Mouse (Mus musculus): ENCODE measurements around the gene Gls. TPM values are rescaled to one million over a fixed set of nuclear protein-coding genes. Genes with fewer than 3 reads are reported as not detected.
A peak's percentile ranks its signal among the peaks of the same experiment; 100 is the strongest.

The Gls gene
- polyA plus RNA-seq (2014; fragmentation: Nextera tagmentation; extraction: Ambion mirVana), result 44.1 and 51.9 TPM in 2 replicates

DNA sequence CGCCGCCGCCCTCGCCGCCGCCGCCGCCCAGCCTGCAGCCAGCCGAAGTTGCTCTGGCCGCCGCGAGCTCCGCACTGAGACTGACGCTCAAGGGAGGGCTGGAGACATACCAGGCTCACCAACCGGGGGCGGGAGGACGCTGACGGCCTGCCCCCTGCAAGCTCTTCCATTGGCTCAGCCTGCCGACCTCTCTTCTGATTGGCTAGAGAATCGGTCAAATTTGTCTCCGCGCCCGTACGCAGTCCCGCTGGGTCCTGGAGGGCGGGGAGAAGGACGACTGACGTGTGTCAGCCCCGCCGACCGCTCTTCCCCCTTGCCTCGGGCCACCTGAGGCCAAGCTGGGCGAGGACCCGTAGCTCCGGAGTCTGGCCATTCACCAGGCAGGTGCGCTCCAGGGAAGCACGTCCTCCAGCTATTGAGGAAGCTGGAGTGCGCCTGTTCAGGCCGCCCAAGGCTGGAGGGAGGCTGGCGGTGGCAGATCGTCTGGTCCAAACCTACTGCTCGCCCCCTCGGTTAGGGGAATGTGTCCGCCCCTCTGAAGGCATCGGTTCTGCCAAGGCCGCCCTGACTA, at the start of gene Gls:
TSS of gene Gls (minus strand) at position 90 of the 571 bp plus-strand sequence.
- Histone ChIP-seq H3K27me3 (replicated peaks; ENCODE audit: control insufficient read depth, insufficient read depth, low read length) (no peaks in the 10 kb centered on the region), H3K4me3 (ENCODE audit: low read depth, low read length) (peak within 1 kb of the TSS; percentile 61), H3K4me1 (replicated peaks; ENCODE audit: control insufficient read depth, insufficient read depth, low read length) (peaks cover 12% of the 10 kb centered on the region), H3K36me3 (ENCODE audit: control insufficient read depth, insufficient read depth, low read length) (no peaks in the 10 kb centered on the region), H3K9me3 (ENCODE audit: control insufficient read depth, low read length) (no peaks in the 10 kb centered on the region), H3K9ac (ENCODE audit: low read length) (peak within 1 kb of the TSS; percentile 86), H3K27ac (ENCODE audit: low read depth) (peak within 1 kb of the TSS; percentile 94), H3K4me2 (ENCODE audit: low read length) (peak within 1 kb of the TSS; percentile 75)
- WGBS, result 1% methylated on average over 45 of the region's 46 CpGs
- peak; percentile 100 for ATAC-seq (replicated peaks; ENCODE audit: low FRiP score, low TSS enrichment, low read depth)
- DNase-seq (ENCODE audit: low spot score), result peak; percentile 97

DNA sequence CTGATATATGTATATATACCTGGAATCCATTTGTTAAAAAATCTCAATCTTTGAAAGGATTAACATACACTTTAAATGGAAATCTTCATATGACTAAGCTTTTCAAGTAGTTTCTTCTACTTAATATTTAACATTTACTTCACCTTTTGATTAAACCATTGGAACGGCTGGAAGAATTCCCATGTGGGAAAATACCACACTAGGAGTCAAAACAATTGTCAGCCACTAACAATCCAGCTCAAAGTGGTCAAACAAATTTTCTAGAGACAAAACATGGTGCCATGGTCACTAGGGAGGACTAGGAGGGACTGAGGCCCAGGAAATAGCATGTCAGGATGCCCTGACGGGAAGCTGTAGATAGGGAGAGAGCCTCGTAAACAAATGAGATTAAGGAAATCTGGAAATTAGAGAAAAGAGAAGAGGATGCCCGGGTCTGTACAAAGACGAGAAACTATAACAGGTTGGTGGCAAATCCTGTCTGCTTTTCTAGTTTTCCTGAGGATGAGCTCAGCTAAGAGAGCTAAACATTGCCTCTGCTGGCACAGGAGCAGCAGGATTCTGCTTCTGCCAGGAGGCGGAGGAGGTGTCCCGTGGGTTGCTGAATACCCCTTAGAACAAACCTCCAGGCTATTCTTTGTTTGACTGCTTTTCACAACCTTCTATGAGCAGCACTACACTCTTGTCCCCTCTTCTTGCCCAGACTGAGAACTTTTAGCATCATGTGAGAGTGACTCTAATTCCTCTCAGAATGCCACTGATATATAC, 47.0 kb upstream of the Gls start:
- no peak overlapping the region for H3K4me3 ChIP-seq (ENCODE audit: low read depth, low read length)
- H3K9me3 ChIP-seq (ENCODE audit: control insufficient read depth, low read length), result no peaks in the 10 kb centered on the region
- ATAC-seq (replicated peaks; ENCODE audit: low FRiP score, low TSS enrichment, low read depth) (no peak), DNase-seq (ENCODE audit: low spot score) (no peak)
- no peak overlapping the region for H3K27ac ChIP-seq (ENCODE audit: low read depth)
- no peaks in the 10 kb centered on the region for H3K27me3 ChIP-seq (replicated peaks; ENCODE audit: control insufficient read depth, insufficient read depth, low read length)
- no peaks in the 10 kb centered on the region for H3K4me1 ChIP-seq (replicated peaks; ENCODE audit: control insufficient read depth, insufficient read depth, low read length)
- no peak overlapping the region for H3K4me2 ChIP-seq (ENCODE audit: low read length)
- WGBS, result 67% methylated on average over 7 of the region's 7 CpGs
- no peak overlapping the region for H3K9ac ChIP-seq (ENCODE audit: low read length)
- no peaks in the 10 kb centered on the region for H3K36me3 ChIP-seq (ENCODE audit: control insufficient read depth, insufficient read depth, low read length)

DNA sequence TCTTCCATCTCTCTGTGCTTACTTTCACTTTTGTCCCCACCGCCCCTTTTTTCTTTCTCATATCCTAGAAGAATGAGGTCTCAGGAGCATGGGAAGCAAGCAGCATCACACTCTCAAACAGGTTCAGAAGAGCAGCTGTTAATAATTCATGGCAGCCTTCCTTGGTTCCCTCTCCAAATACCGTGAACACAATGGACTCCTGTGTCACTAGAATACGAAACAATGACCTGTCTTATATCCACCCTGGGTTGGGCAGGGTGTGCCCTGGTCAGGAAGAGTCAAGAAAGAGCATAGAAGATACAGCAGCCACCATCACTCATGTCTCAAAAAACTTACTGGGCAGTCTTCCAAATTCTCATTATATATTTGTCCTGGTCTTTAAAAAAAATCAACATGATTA, 46.3 kb upstream of the Gls start:
- ATAC-seq (replicated peaks; ENCODE audit: low FRiP score, low TSS enrichment, low read depth) (no peak; the same call in 1 of the 2 replicates), DNase-seq (ENCODE audit: low spot score) (no peak)
- Histone ChIP-seq H3K4me3 (ENCODE audit: low read depth, low read length) (no peak overlapping the region), H3K27ac (ENCODE audit: low read depth) (no peak overlapping the region), H3K9me3 (ENCODE audit: control insufficient read depth, low read length) (no peaks in the 10 kb centered on the region), H3K9ac (ENCODE audit: low read length) (no peak overlapping the region), H3K27me3 (replicated peaks; ENCODE audit: control insufficient read depth, insufficient read depth, low read length) (no peaks in the 10 kb centered on the region), H3K4me1 (replicated peaks; ENCODE audit: control insufficient read depth, insufficient read depth, low read length) (no peaks in the 10 kb centered on the region), H3K36me3 (ENCODE audit: control insufficient read depth, insufficient read depth, low read length) (no peaks in the 10 kb centered on the region), H3K4me2 (ENCODE audit: low read length) (no peak overlapping the region)
- 51% methylated on average over 3 of the region's 3 CpGs for WGBS

DNA sequence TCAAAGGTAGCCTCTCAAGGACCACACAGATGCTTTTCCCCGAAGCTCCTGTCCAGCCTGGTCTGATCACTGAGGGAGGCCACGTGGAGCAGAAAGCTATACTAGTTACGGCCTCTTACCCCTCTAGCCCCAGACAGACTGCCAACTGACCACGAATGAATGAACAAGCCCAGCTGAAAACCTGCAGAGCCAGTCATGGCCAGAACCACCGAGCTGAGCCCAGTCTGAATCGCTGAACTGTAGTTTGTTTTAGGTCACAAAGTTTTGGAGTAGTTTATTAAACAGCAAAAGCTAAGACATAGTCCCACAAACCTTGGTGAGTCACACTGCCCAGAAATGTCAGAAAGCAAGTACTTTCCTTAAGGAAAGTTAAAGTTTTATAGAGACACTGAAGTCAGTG, 45.0 kb upstream of the Gls start:
- H3K27ac ChIP-seq (ENCODE audit: low read depth), result no peak overlapping the region

DNA sequence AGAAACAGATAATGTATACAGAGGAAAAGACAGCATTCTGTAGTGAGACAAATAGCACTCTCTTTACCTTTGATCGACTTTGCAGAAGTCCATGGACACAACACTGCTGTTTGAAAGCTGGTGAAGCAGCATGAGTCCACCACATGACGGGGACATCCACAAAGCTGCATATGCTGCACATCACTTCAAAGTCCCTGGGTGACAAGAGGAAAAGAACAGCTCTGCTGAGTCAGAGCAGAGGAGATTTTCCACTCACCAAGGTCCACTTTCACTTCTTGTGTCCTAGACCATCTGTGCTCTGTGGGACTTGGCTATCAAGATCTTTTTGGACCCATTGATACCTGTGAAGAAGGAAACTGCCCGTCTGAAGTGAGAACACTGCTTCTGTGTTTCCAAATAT, 41.2 kb upstream of the Gls start:
- H3K27ac ChIP-seq (ENCODE audit: low read depth), result no peak overlapping the region
- no peaks in the 10 kb centered on the region for H3K4me1 ChIP-seq (replicated peaks; ENCODE audit: control insufficient read depth, insufficient read depth, low read length)
- H3K9ac ChIP-seq (ENCODE audit: low read length), result no peak overlapping the region
- WGBS, result 77% methylated on average over 3 of the region's 3 CpGs
- H3K4me2 ChIP-seq (ENCODE audit: low read length), result no peak overlapping the region
- no peak for DNase-seq (ENCODE audit: low spot score)
- no peak for ATAC-seq (replicated peaks; ENCODE audit: low FRiP score, low TSS enrichment, low read depth)
- no peaks in the 10 kb centered on the region for H3K9me3 ChIP-seq (ENCODE audit: control insufficient read depth, low read length)
- no peak overlapping the region for H3K4me3 ChIP-seq (ENCODE audit: low read depth, low read length)
- H3K36me3 ChIP-seq (ENCODE audit: control insufficient read depth, insufficient read depth, low read length), result no peaks in the 10 kb centered on the region
- H3K27me3 ChIP-seq (replicated peaks; ENCODE audit: control insufficient read depth, insufficient read depth, low read length), result no peaks in the 10 kb centered on the region

More for the DNA sequence above, 45.0 kb upstream of the Gls start:
- no peak overlapping the region for H3K4me2 ChIP-seq (ENCODE audit: low read length)
- H3K36me3 ChIP-seq (ENCODE audit: control insufficient read depth, insufficient read depth, low read length), result no peaks in the 10 kb centered on the region
- H3K4me1 ChIP-seq (replicated peaks; ENCODE audit: control insufficient read depth, insufficient read depth, low read length), result no peaks in the 10 kb centered on the region
- no peaks in the 10 kb centered on the region for H3K27me3 ChIP-seq (replicated peaks; ENCODE audit: control insufficient read depth, insufficient read depth, low read length)
- H3K9me3 ChIP-seq (ENCODE audit: control insufficient read depth, low read length), result no peaks in the 10 kb centered on the region
- H3K9ac ChIP-seq (ENCODE audit: low read length), result no peak overlapping the region
- ATAC-seq (replicated peaks; ENCODE audit: low FRiP score, low TSS enrichment, low read depth) (no peak), DNase-seq (ENCODE audit: low spot score) (no peak)
- H3K4me3 ChIP-seq (ENCODE audit: low read depth, low read length), result no peak overlapping the region
- WGBS, result 75% methylated on average over 6 of the region's 6 CpGs

DNA sequence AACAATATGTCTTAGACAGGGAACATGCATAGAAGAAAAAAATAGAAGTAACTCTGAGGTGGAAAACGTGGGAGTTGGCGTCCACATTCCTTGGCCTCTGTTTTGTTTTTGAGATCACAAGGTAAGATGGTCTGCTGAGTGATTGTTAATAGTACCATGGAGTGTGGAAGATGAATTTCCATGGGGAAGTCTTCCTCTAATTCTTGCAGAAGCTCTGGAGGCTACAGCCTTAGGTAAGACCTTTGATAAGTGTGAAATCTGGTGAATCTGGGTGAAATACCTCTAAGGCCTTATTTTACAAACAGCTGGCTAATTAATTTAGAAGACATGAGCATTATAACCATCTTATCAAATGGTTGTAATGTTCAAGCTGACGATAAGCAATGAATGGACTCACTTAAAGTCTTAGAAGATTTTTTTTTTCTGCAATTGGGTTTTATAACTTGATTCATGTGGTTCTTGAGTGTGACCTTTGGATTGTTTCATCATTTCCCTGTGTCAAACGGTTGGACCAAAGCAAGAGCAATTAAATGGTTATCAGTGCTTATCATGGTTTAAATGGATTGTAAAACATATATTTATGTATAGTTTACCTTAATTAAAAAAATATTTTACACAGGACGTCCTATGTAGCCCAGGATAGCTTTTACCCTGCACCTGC, 39.1 kb upstream of the Gls start:
- H3K27ac ChIP-seq (ENCODE audit: low read depth), result no peak overlapping the region
- WGBS, result 62% methylated on average over 5 of the region's 5 CpGs
- no peak overlapping the region for H3K4me3 ChIP-seq (ENCODE audit: low read depth, low read length)
- no peaks in the 10 kb centered on the region for H3K36me3 ChIP-seq (ENCODE audit: control insufficient read depth, insufficient read depth, low read length)
- H3K4me2 ChIP-seq (ENCODE audit: low read length), result no peak overlapping the region
- ATAC-seq (replicated peaks; ENCODE audit: low FRiP score, low TSS enrichment, low read depth) (no peak), DNase-seq (ENCODE audit: low spot score) (no peak)
- H3K4me1 ChIP-seq (replicated peaks; ENCODE audit: control insufficient read depth, insufficient read depth, low read length), result no peaks in the 10 kb centered on the region
- H3K9ac ChIP-seq (ENCODE audit: low read length), result no peak overlapping the region
- no peaks in the 10 kb centered on the region for H3K27me3 ChIP-seq (replicated peaks; ENCODE audit: control insufficient read depth, insufficient read depth, low read length)
- no peaks in the 10 kb centered on the region for H3K9me3 ChIP-seq (ENCODE audit: control insufficient read depth, low read length)

DNA sequence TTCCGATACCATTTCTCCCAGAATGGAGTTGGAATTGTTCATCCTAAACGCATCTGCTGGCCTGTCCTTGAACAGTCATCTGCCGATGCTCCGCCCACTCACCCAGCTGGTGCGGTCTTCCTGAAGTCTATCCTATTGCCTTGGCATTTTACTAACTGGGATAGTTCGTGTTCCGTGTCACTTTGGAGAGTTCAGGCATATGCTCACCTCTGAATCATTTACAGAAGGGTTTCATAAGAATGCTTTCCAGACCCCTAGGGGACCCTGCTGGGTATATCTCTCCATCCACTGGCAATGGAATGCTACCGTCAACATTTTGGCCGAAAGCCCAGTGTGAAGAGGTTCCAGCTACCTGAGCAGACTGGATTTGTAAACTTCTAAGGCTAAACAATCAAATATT, 37.3 kb upstream of the Gls start:
- 77% methylated on average over 9 of the region's 9 CpGs for WGBS
- Histone ChIP-seq H3K9me3 (ENCODE audit: control insufficient read depth, low read length) (no peaks in the 10 kb centered on the region), H3K4me1 (replicated peaks; ENCODE audit: control insufficient read depth, insufficient read depth, low read length) (no peaks in the 10 kb centered on the region), H3K4me2 (ENCODE audit: low read length) (no peak overlapping the region), H3K36me3 (ENCODE audit: control insufficient read depth, insufficient read depth, low read length) (no peaks in the 10 kb centered on the region), H3K27ac (ENCODE audit: low read depth) (no peak overlapping the region), H3K9ac (ENCODE audit: low read length) (no peak overlapping the region), H3K27me3 (replicated peaks; ENCODE audit: control insufficient read depth, insufficient read depth, low read length) (no peaks in the 10 kb centered on the region), H3K4me3 (ENCODE audit: low read depth, low read length) (no peak overlapping the region)
- ATAC-seq (replicated peaks; ENCODE audit: low FRiP score, low TSS enrichment, low read depth), result no peak
- no peak for DNase-seq (ENCODE audit: low spot score)

DNA sequence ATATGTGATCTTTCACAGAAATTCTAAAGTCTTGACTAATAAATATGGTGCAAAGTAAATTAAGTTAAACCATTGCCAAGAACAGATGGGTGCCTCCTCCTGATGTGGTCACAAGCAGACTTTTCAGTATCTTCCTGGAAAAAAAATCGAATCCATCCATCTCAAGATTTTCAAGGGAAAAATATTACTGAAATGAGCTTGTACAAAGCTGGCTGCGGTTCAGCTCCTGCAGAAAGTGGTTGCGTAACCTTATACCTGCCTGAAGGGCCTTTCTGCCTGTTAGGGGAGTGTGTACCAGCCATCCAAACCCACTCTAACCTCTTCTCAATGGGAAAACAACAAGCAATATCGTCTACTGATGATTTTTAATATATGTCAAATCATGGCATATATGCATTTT, 36.6 kb upstream of the Gls start:
- no peaks in the 10 kb centered on the region for H3K27me3 ChIP-seq (replicated peaks; ENCODE audit: control insufficient read depth, insufficient read depth, low read length)
- H3K9ac ChIP-seq (ENCODE audit: low read length), result no peak overlapping the region
- H3K27ac ChIP-seq (ENCODE audit: low read depth), result no peak overlapping the region
- H3K36me3 ChIP-seq (ENCODE audit: control insufficient read depth, insufficient read depth, low read length), result no peaks in the 10 kb centered on the region
- 80% methylated on average over 4 of the region's 4 CpGs for WGBS
- ATAC-seq (replicated peaks; ENCODE audit: low FRiP score, low TSS enrichment, low read depth), result no peak
- no peak for DNase-seq (ENCODE audit: low spot score)
- no peaks in the 10 kb centered on the region for H3K9me3 ChIP-seq (ENCODE audit: control insufficient read depth, low read length)
- no peak overlapping the region for H3K4me3 ChIP-seq (ENCODE audit: low read depth, low read length)
- H3K4me1 ChIP-seq (replicated peaks; ENCODE audit: control insufficient read depth, insufficient read depth, low read length), result no peaks in the 10 kb centered on the region
- H3K4me2 ChIP-seq (ENCODE audit: low read length), result no peak overlapping the region
